Mouse (Mus musculus) layer of hippocampus, adult 2 months (tissue): ENCODE results near the gene Gadd45a. TPM values are rescaled to one million over a fixed set of nuclear protein-coding genes. Genes with fewer than 3 reads are reported as not detected.

Experiments used
- DNase-seq, 2 experiments: peaks; one replicate each; pipeline ENCODE4 v3.0.0; 2022; ENCODE audit warnings: low spot score in 2 of 2
- H3K27ac ChIP-seq: fragments of 200-600 bp; 2 replicates; pipeline ENCODE4 v1.8.1; 2022
- H3K4me3 ChIP-seq: fragments of 200-600 bp; 2 replicates; pipeline ENCODE4 v1.8.1; 2022; ENCODE audit warnings: mild to moderate bottlenecking
- CTCF ChIP-seq: fragments of 200-600 bp; conservative IDR thresholded peaks from 2 replicates; pipeline ENCODE4 v1.8.1; 2022; ENCODE audit warnings: antibody characterized with exemption, mild to moderate bottlenecking, moderate library complexity
- long read RNA-seq, 2 experiments: library from polyadenylated mRNA; stranded (forward); transcript quantifications; one replicate each; pipeline ENCODE4 v2.0.0; 2021; ENCODE audit warnings: borderline mapping rate in 2 of 2
- total RNA-seq, 2 experiments: library from RNA; stranded (reverse); gene quantifications; 2 replicates each; pipeline ENCODE4 v1.2.3; 2021

The Gadd45a gene
- total RNA-seq, result 1 to 10 TPM; 8.4 to 9.5 TPM
- long read RNA-seq, experiment 1, partial matches to known transcripts, result 0 of 3 reads
- long read RNA-seq, experiment 1, other reads (novel, unspliced or antisense), result 0 of 3 reads
- long read RNA-seq, experiment 2, partial matches to known transcripts, result 0 of 2 reads
- long read RNA-seq, experiment 2, other reads (novel, unspliced or antisense), result 1 of 2 reads

GRCm38 (mm10) chr6:67036837-67037628 lies at the start of gene Gadd45a:
Gene Gadd45a, minus strand, starts transcription at chr6:67037457.
- Histone ChIP-seq H3K4me3 (peak within 1 kb of the TSS; percentile 93), H3K27ac (peak within 1 kb of the TSS; percentile 89)
- DNase-seq, result peak; percentile 84 to 92
- TF ChIP-seq CTCF, result peak; percentile 53

DNA sequence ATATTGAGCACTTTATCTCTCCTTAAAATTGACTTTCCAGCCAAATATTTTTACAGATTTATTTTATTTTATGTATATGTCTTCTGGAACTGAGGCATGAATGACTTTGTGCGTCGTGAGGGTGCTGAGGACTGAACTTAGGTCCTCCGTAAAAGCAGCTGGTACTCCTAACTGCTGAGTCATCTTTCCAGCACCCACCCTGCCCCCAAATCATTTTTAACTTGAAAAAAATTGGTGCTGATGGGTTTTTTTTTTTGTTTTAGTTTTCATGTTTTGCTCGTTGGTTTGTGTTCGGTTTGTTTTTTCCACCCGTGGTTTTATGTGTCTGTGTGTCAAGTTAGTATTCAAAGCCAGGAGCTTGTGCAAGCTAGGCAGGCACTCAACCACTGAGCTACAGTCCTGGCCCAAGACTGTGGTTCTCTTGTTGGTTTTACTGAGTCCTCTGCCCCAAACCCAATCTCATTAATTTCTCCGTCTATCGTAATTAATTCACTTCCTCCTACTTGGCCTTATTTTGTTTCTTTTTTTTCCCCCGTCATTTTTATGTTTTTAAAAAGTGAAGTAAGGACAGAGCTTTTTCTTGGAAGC lies 48.7 kb upstream of the Gadd45a start:
- DNase-seq, result no peak
- TF ChIP-seq CTCF, result no peak
- H3K27ac ChIP-seq, result no peak overlapping the region
- H3K4me3 ChIP-seq, result no peak overlapping the region

DNA sequence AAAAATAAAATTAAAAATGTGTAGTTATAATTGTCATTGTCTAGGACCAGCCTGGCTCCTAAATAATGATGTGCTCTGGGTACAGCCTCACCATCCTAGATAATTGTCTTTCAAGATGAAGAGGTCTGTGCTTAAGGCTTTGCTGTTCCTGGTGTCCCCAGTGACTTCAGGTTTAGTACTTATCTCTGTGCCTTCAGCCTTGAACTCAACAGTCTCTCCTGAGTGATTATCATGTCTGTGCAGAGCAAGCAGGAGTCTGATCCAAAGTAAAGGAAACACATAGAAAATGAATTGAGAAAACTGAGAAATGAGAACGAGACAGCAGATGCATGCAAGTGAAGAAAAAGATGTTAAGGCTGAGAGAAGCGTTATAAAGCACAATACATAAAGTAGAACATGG lies 47.2 kb upstream of the Gadd45a start:
- Histone ChIP-seq H3K4me3 (no peak overlapping the region), H3K27ac (no peak overlapping the region)
- TF ChIP-seq CTCF, result no peak
- no peak for DNase-seq

DNA sequence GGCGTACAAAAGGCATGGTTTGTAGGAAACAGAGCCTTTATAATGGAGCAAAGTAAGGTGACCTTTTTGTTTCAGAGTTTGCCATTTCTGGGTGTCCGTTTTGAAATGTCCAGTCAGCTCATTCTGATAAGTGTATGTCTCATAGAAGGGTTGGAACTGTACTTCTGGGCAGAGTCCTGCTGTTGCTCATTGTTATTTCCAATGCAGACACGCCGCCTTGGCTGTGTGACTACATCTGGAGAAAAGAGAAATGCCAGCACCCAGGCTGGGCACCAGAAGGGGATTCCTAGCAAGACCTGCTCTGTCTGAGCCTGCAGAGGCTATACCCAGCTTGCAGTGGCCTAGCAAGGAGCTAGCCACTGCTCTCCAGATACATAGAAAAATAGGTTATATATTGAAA lies 43.9 kb upstream of the Gadd45a start:
- no peak for DNase-seq
- no peak for TF ChIP-seq CTCF
- Histone ChIP-seq H3K27ac (no peak overlapping the region), H3K4me3 (no peak overlapping the region)

GRCm38 (mm10) chr6:67078076-67078475 lies 40.8 kb upstream of the Gadd45a start:
- H3K27ac ChIP-seq, result no peak overlapping the region
- TF ChIP-seq CTCF, result no peak
- DNase-seq, result no peak
- no peak overlapping the region for H3K4me3 ChIP-seq

DNA sequence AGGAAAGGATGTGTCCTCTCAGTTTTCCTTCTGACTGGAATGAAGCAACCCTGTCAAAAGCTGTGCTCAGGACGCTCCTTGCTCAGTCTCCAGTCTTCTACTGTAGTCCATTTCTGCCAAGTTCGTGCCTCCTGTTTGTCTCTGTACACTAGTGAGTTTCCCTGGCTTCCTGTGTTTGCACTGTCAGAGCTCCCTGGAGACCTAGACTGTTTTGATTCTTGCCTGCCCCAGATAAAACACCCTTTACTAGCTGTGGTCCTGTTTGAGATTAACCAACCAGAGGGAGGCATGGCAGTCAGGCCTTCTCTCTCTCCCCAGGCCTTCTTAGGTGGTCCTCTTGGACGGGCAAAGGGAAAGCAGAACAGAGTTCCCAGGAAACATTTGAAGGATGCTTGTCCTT lies 40.2 kb upstream of the Gadd45a start:
- no peak for TF ChIP-seq CTCF
- H3K27ac ChIP-seq, result no peak overlapping the region
- no peak for DNase-seq
- no peak overlapping the region for H3K4me3 ChIP-seq

- no peak for TF ChIP-seq CTCF
- DNase-seq, result no peak
- no peak overlapping the region for H3K4me3 ChIP-seq
- no peak overlapping the region for H3K27ac ChIP-seq
Observed at GRCm38 (mm10) chr6:67076348-67076747, 39.1 kb upstream of the Gadd45a start.

- no peak overlapping the region for H3K27ac ChIP-seq
- H3K4me3 ChIP-seq, result no peak overlapping the region
- no peak for TF ChIP-seq CTCF
- DNase-seq, result no peak
Observed at GRCm38 (mm10) chr6:67074868-67075267, 37.6 kb upstream of the Gadd45a start.

DNA sequence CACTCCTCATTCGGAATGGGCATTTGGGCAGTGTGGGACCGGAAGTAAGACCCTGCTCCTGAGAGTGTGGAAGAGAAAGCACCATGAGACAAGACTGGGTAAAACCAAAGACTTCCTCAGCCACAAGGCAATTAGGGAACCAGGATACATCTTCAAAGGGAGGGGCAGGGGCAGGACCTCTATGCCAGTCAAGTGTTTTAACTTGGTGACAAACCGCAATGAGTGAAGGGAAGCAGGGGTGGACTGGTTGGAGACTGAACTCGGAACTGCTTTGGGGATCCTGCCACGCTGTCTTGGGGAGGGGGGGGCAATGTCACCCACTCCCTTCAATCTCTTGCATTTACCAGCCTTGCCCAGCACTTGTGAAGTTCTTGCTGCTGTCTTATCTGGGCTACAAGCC lies 36.7 kb upstream of the Gadd45a start:
- DNase-seq, result no peak
- TF ChIP-seq CTCF, result no peak
- no peak overlapping the region for H3K4me3 ChIP-seq
- H3K27ac ChIP-seq, result no peak overlapping the region

GRCm38 (mm10) chr6:67073446-67073845 lies 36.2 kb upstream of the Gadd45a start:
- no peak for TF ChIP-seq CTCF
- Histone ChIP-seq H3K27ac (no peak overlapping the region), H3K4me3 (no peak overlapping the region)
- no peak for DNase-seq

- no peak for DNase-seq
- Histone ChIP-seq H3K27ac (no peak overlapping the region), H3K4me3 (no peak overlapping the region)
- no peak for TF ChIP-seq CTCF
Observed at GRCm38 (mm10) chr6:67071615-67072014, 34.4 kb upstream of the Gadd45a start.

DNA sequence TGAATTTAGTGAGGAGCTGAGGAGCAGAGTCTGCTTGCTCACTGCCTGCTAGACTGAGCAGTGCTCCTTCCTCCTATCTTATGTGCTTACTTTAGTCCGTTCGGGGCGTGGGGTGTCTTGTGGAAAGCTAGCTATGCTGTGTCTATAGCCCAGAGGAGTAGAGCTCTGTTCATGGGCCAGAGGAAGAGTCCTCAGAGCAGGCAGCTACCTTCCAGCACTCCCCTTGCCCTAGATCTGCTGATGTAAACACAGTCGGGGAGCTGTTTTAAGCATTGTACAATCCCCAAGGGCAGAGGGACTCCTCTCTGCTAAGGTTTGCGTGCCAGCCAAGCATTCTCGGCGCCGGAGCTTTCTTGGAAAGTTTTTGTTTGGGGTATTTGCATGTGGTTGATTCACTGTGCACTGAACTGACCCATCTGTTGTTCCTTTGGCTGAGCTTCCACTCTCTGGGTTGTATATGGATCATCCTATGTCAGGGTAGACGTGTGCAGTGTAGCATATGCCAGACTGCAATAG lies 32.6 kb upstream of the Gadd45a start:
- no peak overlapping the region for H3K27ac ChIP-seq
- no peak overlapping the region; the same call in 1 of the 2 replicates for H3K4me3 ChIP-seq
- no peak for TF ChIP-seq CTCF
- no peak for DNase-seq

DNA sequence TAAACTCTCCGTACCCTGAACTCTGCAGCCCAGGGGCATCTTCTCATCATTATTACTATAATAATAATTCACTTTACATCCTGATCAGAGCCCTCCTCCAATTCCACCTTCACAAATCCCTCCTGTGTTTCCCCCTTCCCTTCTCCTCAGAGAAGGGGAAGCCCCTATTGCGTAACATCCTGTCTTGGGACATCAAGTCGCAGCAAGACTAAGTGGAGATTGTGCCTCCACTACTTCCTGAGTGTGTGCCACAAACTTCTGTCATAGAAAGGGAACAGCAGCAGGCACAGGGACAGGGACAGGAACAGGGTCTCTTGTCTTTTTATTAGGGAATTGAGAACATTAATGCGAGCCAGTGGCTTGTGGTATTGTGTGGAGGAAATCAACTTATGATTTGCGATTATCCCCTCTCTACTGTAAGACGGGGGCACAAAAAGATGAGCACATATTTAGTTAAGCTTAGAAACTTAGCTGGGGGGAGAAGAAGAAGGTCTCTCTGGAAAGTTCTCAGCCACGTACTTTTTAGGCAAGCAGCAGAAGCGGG lies 32.0 kb upstream of the Gadd45a start:
- no peak overlapping the region for H3K27ac ChIP-seq
- DNase-seq, result no peak
- H3K4me3 ChIP-seq, result no peak overlapping the region
- TF ChIP-seq CTCF, result no peak
